Mouse (Mus musculus): Measurements from ENCODE around the gene Col5a2.

DNA sequence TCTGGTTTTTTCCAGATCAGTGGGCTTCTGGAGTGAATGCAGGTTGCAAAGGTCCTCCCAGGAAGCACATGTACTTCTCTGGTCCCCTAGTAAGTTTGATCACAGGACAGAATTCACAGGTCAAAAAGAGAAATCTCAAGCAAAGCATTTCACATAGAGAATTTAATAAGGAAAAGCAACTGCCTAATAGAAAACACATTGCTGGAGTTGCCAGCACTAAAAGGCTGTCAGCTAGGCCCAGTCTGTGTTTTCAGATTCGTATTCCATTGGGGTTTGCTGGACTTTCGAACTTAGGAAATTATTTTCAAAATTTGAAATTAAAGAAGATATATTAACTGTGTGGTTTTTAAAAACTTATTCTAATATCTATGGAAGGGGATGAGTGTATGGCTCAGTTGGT lies 42.3 kb downstream of the Col5a2 start:
- TF ChIP-seq CTCF (IDR thresholded peaks at IDR 0.05) (no peak), EP300 (IDR thresholded peaks at IDR 0.05) (no peak)

Measured in lung, postnatal 0 days (tissue).